Mouse (Mus musculus): ENCODE results near the gene Csf3. TPM values are rescaled to one million over a fixed set of nuclear protein-coding genes. Genes with fewer than 3 reads are reported as not detected.
"Not testable (repeated sequence)": the region's sequence is repeated elsewhere in the genome, so short reads cannot be mapped to it uniquely, and the experiment has no call there.

The Csf3 gene
- polyA plus RNA-seq, 1 experiment, result 2.8 TPM

- peak; percentile 71 for DNase-seq (ENCODE audit: low read depth)
These were observed 4.4 kb upstream of the Csf3 start for GRCm38 (mm10) chr11:98696454-98697216.

GRCm38 (mm10) chr11:98697225-98697624 is 3.8 kb upstream of the Csf3 start:
- no peak for DNase-seq (ENCODE audit: low read depth)

GRCm38 (mm10) chr11:98698849-98699640 is 2.0 kb upstream of the Csf3 start:
- no peak for DNase-seq (ENCODE audit: low read depth)

GRCm38 (mm10) chr11:98699911-98700310 is 1.2 kb upstream of the Csf3 start:
- no peak for DNase-seq (ENCODE audit: low read depth)

GRCm38 (mm10) chr11:98702323-98702722 is 1.3 kb downstream of the Csf3 start:
- DNase-seq (ENCODE audit: low read depth), result no peak

- DNase-seq (ENCODE audit: low read depth), result no peak
These were observed 4.0 kb downstream of the Csf3 start for GRCm38 (mm10) chr11:98705021-98705420.

- no peak for DNase-seq (ENCODE audit: low read depth)
These were observed 6.6 kb downstream of the Csf3 start for GRCm38 (mm10) chr11:98707401-98708281.

- no peak for DNase-seq (ENCODE audit: low read depth)
These were observed 7.4 kb downstream of the Csf3 start for GRCm38 (mm10) chr11:98708282-98708956.

- no peak for DNase-seq (ENCODE audit: low read depth)
These were observed 8.1 kb downstream of the Csf3 start for GRCm38 (mm10) chr11:98709001-98709741.

- DNase-seq (ENCODE audit: low read depth), result no peak
These were observed 9.5 kb downstream of the Csf3 start for GRCm38 (mm10) chr11:98710416-98711045.

GRCm38 (mm10) chr11:98711046-98711434 is 10.0 kb downstream of the Csf3 start:
- no peak for DNase-seq (ENCODE audit: low read depth)

- DNase-seq (ENCODE audit: low read depth), result not testable (repeated sequence)
These were observed 10.9 kb downstream of the Csf3 start for GRCm38 (mm10) chr11:98712009-98712408.

- no peak for DNase-seq (ENCODE audit: low read depth)
These were observed 12.6 kb downstream of the Csf3 start for GRCm38 (mm10) chr11:98713703-98714102.

- DNase-seq (ENCODE audit: low read depth), result no peak
These were observed 14.9 kb downstream of the Csf3 start for GRCm38 (mm10) chr11:98715946-98716345.

- no peak for DNase-seq (ENCODE audit: low read depth)
These were observed 16.8 kb downstream of the Csf3 start for GRCm38 (mm10) chr11:98717904-98718303.

- DNase-seq (ENCODE audit: low read depth), result no peak
These were observed 19.7 kb downstream of the Csf3 start for GRCm38 (mm10) chr11:98720756-98721155.

GRCm38 (mm10) chr11:98721458-98722226 is 20.6 kb downstream of the Csf3 start:
- DNase-seq (ENCODE audit: low read depth), result no peak

- DNase-seq (ENCODE audit: low read depth), result no peak
These were observed 22.0 kb downstream of the Csf3 start for GRCm38 (mm10) chr11:98723098-98723497.

- DNase-seq (ENCODE audit: low read depth), result no peak
These were observed 25.0 kb downstream of the Csf3 start for GRCm38 (mm10) chr11:98725926-98726506.
